Mouse (Mus musculus) C2C12 (cell line): ENCODE measurements around the gene Sh2d6.

Source experiments
- CEBPB ChIP-seq: IDR thresholded peaks from one replicate; pipeline ENCODE4 v1.6.1; 2011; ENCODE audit warnings: low read depth, mild to moderate bottlenecking, control low read depth, moderate library complexity
- CTCF ChIP-seq: IDR thresholded peaks from one replicate; pipeline ENCODE4 v1.5.1; 2011; ENCODE audit not compliant: control insufficient read depth, insufficient read depth, insufficient read length
- FOSL1 ChIP-seq: IDR thresholded peaks from one replicate; pipeline ENCODE4 v1.8.0; 2011; ENCODE audit warnings: mild to moderate bottlenecking, low read length; ENCODE audit not compliant: poor library complexity, insufficient read depth, severe bottlenecking
- MAX ChIP-seq: IDR thresholded peaks from one replicate; pipeline ENCODE4 v1.6.1; 2011; ENCODE audit warnings: mild to moderate bottlenecking, control low read depth
- MYOD1 ChIP-seq: IDR thresholded peaks from one replicate; pipeline ENCODE4 v1.6.1; 2011; ENCODE audit warnings: low read depth; ENCODE audit not compliant: control insufficient read depth, insufficient read length
- MYOG ChIP-seq: IDR thresholded peaks from one replicate; pipeline ENCODE4 v1.6.1; 2011; ENCODE audit not compliant: control insufficient read depth, insufficient read length; ENCODE audit errors: extremely low read depth
- USF1 ChIP-seq: IDR thresholded peaks from one replicate; pipeline ENCODE4 v1.6.1; 2011; ENCODE audit warnings: low read depth, mild to moderate bottlenecking, control low read depth, moderate library complexity

GRCm38 (mm10) chr6:72544283-72544987 is 22.9 kb upstream of the Sh2d6 start, which contains the start of gene Capg:
- TF ChIP-seq USF1 (no peak), CTCF (no peak), MYOG (no peak), MAX (no peak), CEBPB (no peak), FOSL1 (no peak), MYOD1 (no peak)
